Mouse (Mus musculus): ENCODE measurements around the gene Slc36a1. TPM values are rescaled to one million over a fixed set of nuclear protein-coding genes. Genes with fewer than 3 reads are reported as not detected.

Slc36a1 gene
- polyA plus RNA-seq, 1 experiment = 96.4 TPM

- WGBS = 26% methylated on average over 10 of the region's 10 CpGs
- Histone ChIP-seq H3K4me1 (ENCODE audit: control insufficient read depth, insufficient read depth, insufficient read length, low read length) (no peaks in the 10 kb centered on the region; the same call in 1 of the 2 replicates), H3K27me3 (ENCODE audit: control insufficient read depth, insufficient read depth, low read length) (no peaks in the 10 kb centered on the region), H3K36me3 (ENCODE audit: control insufficient read depth, insufficient read depth, low read length) (no peaks in the 10 kb centered on the region), H3K4me3 (ENCODE audit: low read depth, low read length) (no peak within 1 kb of the TSS), H3K27ac (ENCODE audit: insufficient read depth, low read depth, low read length) (no peak within 1 kb of the TSS)
- TF ChIP-seq POLR2A (IDR thresholded peaks at IDR 0.05; ENCODE audit: low read depth, low read length) = no peak
- no peak for TF ChIP-seq CTCF (IDR thresholded peaks at IDR 0.05; ENCODE audit: extremely low read depth, insufficient read length, insufficient replicate concordance, low read depth, low read length)
Measured at GRCm38 (mm10) chr11:55184733-55185291, 19.3 kb upstream of the Slc36a1 start, which contains the start of gene Slc36a2. Gene Slc36a2, minus strand, starts transcription at chr11:55185077.

- Histone ChIP-seq H3K27ac (ENCODE audit: insufficient read depth, low read depth, low read length) (no peak overlapping the region), H3K27me3 (ENCODE audit: control insufficient read depth, insufficient read depth, low read length) (no peaks in the 10 kb centered on the region), H3K4me1 (ENCODE audit: control insufficient read depth, insufficient read depth, insufficient read length, low read length) (no peaks in the 10 kb centered on the region; the same call in 1 of the 2 replicates), H3K36me3 (ENCODE audit: control insufficient read depth, insufficient read depth, low read length) (no peaks in the 10 kb centered on the region), H3K4me3 (ENCODE audit: low read depth, low read length) (no peak overlapping the region)
- TF ChIP-seq CTCF (IDR thresholded peaks at IDR 0.05; ENCODE audit: extremely low read depth, insufficient read length, insufficient replicate concordance, low read depth, low read length) = no peak
- TF ChIP-seq POLR2A (IDR thresholded peaks at IDR 0.05; ENCODE audit: low read depth, low read length) = no peak
- WGBS = 64% methylated on average over 4 of the region's 4 CpGs
Measured at GRCm38 (mm10) chr11:55187292-55187691, 16.9 kb upstream of the Slc36a1 start.

GRCm38 (mm10) chr11:55187777-55188176, 16.4 kb upstream of the Slc36a1 start:
- 87% methylated on average over 6 of the region's 6 CpGs for WGBS

GRCm38 (mm10) chr11:55190216-55190615, 13.9 kb upstream of the Slc36a1 start:
- Histone ChIP-seq H3K4me3 (ENCODE audit: low read depth, low read length) (no peak overlapping the region), H3K27ac (ENCODE audit: insufficient read depth, low read depth, low read length) (no peak overlapping the region), H3K36me3 (ENCODE audit: control insufficient read depth, insufficient read depth, low read length) (no peaks in the 10 kb centered on the region), H3K4me1 (ENCODE audit: control insufficient read depth, insufficient read depth, insufficient read length, low read length) (no peaks in the 10 kb centered on the region), H3K27me3 (ENCODE audit: control insufficient read depth, insufficient read depth, low read length) (no peaks in the 10 kb centered on the region)
- no peak for TF ChIP-seq POLR2A (IDR thresholded peaks at IDR 0.05; ENCODE audit: low read depth, low read length)
- no peak for TF ChIP-seq CTCF (IDR thresholded peaks at IDR 0.05; ENCODE audit: extremely low read depth, insufficient read length, insufficient replicate concordance, low read depth, low read length)
- 72% methylated on average over 3 of the region's 3 CpGs for WGBS

More at GRCm38 (mm10) chr11:55187777-55188176, 16.4 kb upstream of the Slc36a1 start:
- Histone ChIP-seq H3K27ac (ENCODE audit: insufficient read depth, low read depth, low read length) (no peak overlapping the region), H3K4me3 (ENCODE audit: low read depth, low read length) (no peak overlapping the region), H3K4me1 (ENCODE audit: control insufficient read depth, insufficient read depth, insufficient read length, low read length) (no peaks in the 10 kb centered on the region; the same call in 1 of the 2 replicates), H3K36me3 (ENCODE audit: control insufficient read depth, insufficient read depth, low read length) (no peaks in the 10 kb centered on the region), H3K27me3 (ENCODE audit: control insufficient read depth, insufficient read depth, low read length) (no peaks in the 10 kb centered on the region)
- TF ChIP-seq CTCF (IDR thresholded peaks at IDR 0.05; ENCODE audit: extremely low read depth, insufficient read length, insufficient replicate concordance, low read depth, low read length) (no peak), POLR2A (IDR thresholded peaks at IDR 0.05; ENCODE audit: low read depth, low read length) (no peak)

DNA sequence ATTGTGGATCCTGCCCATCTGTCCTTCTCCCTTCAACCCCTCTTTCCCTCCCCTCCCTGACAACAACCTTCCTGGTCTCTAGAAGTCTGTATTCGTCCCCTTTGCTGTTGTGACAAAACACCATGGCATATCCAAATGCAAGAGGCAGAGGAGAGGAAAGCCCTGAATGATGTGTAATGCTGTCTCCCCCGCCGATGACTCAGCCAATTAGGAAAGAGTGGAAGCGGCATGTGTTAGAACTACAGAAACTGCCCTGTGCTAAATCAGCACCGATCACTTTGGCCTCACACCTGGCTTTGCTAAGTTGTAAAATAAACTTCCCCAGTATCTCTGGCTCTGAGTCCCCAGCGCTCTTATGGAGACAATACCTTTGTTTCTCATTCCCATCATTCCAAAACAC, 7.1 kb upstream of the Slc36a1 start:
- Histone ChIP-seq H3K27me3 (ENCODE audit: control insufficient read depth, insufficient read depth, low read length) (no peaks in the 10 kb centered on the region), H3K36me3 (ENCODE audit: control insufficient read depth, insufficient read depth, low read length) (no peaks in the 10 kb centered on the region), H3K4me3 (ENCODE audit: low read depth, low read length) (no peak overlapping the region), H3K27ac (ENCODE audit: insufficient read depth, low read depth, low read length) (no peak overlapping the region), H3K4me1 (ENCODE audit: control insufficient read depth, insufficient read depth, insufficient read length, low read length) (no peaks in the 10 kb centered on the region)
- TF ChIP-seq POLR2A (IDR thresholded peaks at IDR 0.05; ENCODE audit: low read depth, low read length) (no peak), CTCF (IDR thresholded peaks at IDR 0.05; ENCODE audit: extremely low read depth, insufficient read length, insufficient replicate concordance, low read depth, low read length) (no peak)
- WGBS = 32% methylated on average over 6 of the region's 6 CpGs

GRCm38 (mm10) chr11:55197740-55198510, 6.2 kb upstream of the Slc36a1 start:
- no peak for TF ChIP-seq POLR2A (IDR thresholded peaks at IDR 0.05; ENCODE audit: low read depth, low read length)
- no peak for TF ChIP-seq CTCF (IDR thresholded peaks at IDR 0.05; ENCODE audit: extremely low read depth, insufficient read length, insufficient replicate concordance, low read depth, low read length)
- no peaks in the 10 kb centered on the region for H3K36me3 ChIP-seq (ENCODE audit: control insufficient read depth, insufficient read depth, low read length)
- no peaks in the 10 kb centered on the region for H3K27me3 ChIP-seq (ENCODE audit: control insufficient read depth, insufficient read depth, low read length)
- no peak overlapping the region for H3K27ac ChIP-seq (ENCODE audit: insufficient read depth, low read depth, low read length)
- H3K4me3 ChIP-seq (ENCODE audit: low read depth, low read length) = no peak overlapping the region
- WGBS = 59% methylated on average over 8 of the region's 8 CpGs
- no peaks in the 10 kb centered on the region for H3K4me1 ChIP-seq (ENCODE audit: control insufficient read depth, insufficient read depth, insufficient read length, low read length)

- peaks cover 7% of the 10 kb centered on the region; the same call in 1 of the 2 replicates for H3K4me1 ChIP-seq (ENCODE audit: control insufficient read depth, insufficient read depth, insufficient read length, low read length)
- H3K36me3 ChIP-seq (ENCODE audit: control insufficient read depth, insufficient read depth, low read length) = no peaks in the 10 kb centered on the region
- H3K27me3 ChIP-seq (ENCODE audit: control insufficient read depth, insufficient read depth, low read length) = no peaks in the 10 kb centered on the region
- TF ChIP-seq POLR2A (IDR thresholded peaks at IDR 0.05; ENCODE audit: low read depth, low read length) (0 out of 2 replicates have a peak, but pooled peaks have one; percentile 26), CTCF (IDR thresholded peaks at IDR 0.05; ENCODE audit: extremely low read depth, insufficient read length, insufficient replicate concordance, low read depth, low read length) (no peak)
- H3K27ac ChIP-seq (ENCODE audit: insufficient read depth, low read depth, low read length) = peak overlapping the region; percentile 17; the same call in 1 of the 2 replicates
- WGBS = 2% methylated on average over 17 of the region's 17 CpGs
- peak overlapping the region; percentile 81 for H3K4me3 ChIP-seq (ENCODE audit: low read depth, low read length)
Measured at GRCm38 (mm10) chr11:55204602-55205001, 452 bp downstream of the Slc36a1 start.

Measured in small intestine, adult 2 months (tissue).